Mouse (Mus musculus) v-Abl transformed pro-B cells (cell line): ENCODE results near the gene Capg.
"Not testable (repeated sequence)": the region's sequence is repeated elsewhere in the genome, so short reads cannot be mapped to it uniquely, and the experiment has no call there.

Experiments used
- in situ Hi-C, 2 experiments: fragments of 400-800 bp; cut with MboI; formaldehyde crosslinking; loops; one replicate each; pipeline ENCODE4 v1.15.1; 2025; ENCODE audit not compliant: unreplicated experiment in 2 of 2

The Capg gene

GRCm38 (mm10) chr6:72528410-72529151 is 15.6 kb upstream of the Capg start:
- in situ Hi-C loops = no loop called here

- in situ Hi-C loops = no loop called here
These were observed 11.6 kb upstream of the Capg start for GRCm38 (mm10) chr6:72532580-72532979.

GRCm38 (mm10) chr6:72533555-72533954 is 10.6 kb upstream of the Capg start:
- in situ Hi-C loops = not testable (repeated sequence)

- in situ Hi-C loops = no loop called here
These were observed 10.0 kb upstream of the Capg start for GRCm38 (mm10) chr6:72534035-72534809.

- in situ Hi-C loops = loop anchor here (5.0 kb wide), 2 partner anchors 37 to 108 kb away; no protein-coding TSS in a partner anchor
These were observed 9.0 kb upstream of the Capg start for GRCm38 (mm10) chr6:72535165-72535564.

- in situ Hi-C loops = loop anchor here (5.0 kb wide), 2 partner anchors 34 to 111 kb away; no protein-coding TSS in a partner anchor
These were observed 6.1 kb upstream of the Capg start for GRCm38 (mm10) chr6:72537998-72538500.

- in situ Hi-C loops = loop anchor here (5.0 kb wide), 2 partner anchors 34 to 111 kb away; no protein-coding TSS in a partner anchor
These were observed 5.6 kb upstream of the Capg start for GRCm38 (mm10) chr6:72538562-72539031.

- in situ Hi-C loops = no loop called here
These were observed 833 bp upstream of the Capg start for GRCm38 (mm10) chr6:72543265-72543850.

GRCm38 (mm10) chr6:72545377-72545776 is 1.2 kb downstream of the Capg start:
- in situ Hi-C loops = no loop called here

GRCm38 (mm10) chr6:72547121-72547520 is 2.9 kb downstream of the Capg start:
- in situ Hi-C loops = no loop called here

- in situ Hi-C loops = no loop called here
These were observed 3.7 kb downstream of the Capg start for GRCm38 (mm10) chr6:72547862-72548261.

GRCm38 (mm10) chr6:72549041-72549580 is 4.9 kb downstream of the Capg start:
- in situ Hi-C loops = no loop called here

- in situ Hi-C loops = no loop called here
These were observed 5.8 kb downstream of the Capg start for GRCm38 (mm10) chr6:72550025-72550424.

- in situ Hi-C loops = no loop called here
These were observed 6.4 kb downstream of the Capg start for GRCm38 (mm10) chr6:72550503-72551100.

- in situ Hi-C loops = no loop called here
These were observed 8.2 kb downstream of the Capg start for GRCm38 (mm10) chr6:72552171-72553078.

GRCm38 (mm10) chr6:72553079-72553412 is 8.9 kb downstream of the Capg start:
- in situ Hi-C loops = no loop called here

GRCm38 (mm10) chr6:72560801-72561200 is 16.6 kb downstream of the Capg start:
- in situ Hi-C loops = no loop called here

- in situ Hi-C loops = no loop called here
These were observed 18.3 kb downstream of the Capg start for GRCm38 (mm10) chr6:72562486-72562885.

- in situ Hi-C loops = no loop called here
These were observed 18.7 kb downstream of the Capg start for GRCm38 (mm10) chr6:72562894-72563293.
